Mouse (Mus musculus): ENCODE measurements around the gene Snd1.

The Snd1 gene

GRCm38 (mm10) chr6:28546943-28547342 is 72.0 kb downstream of the Snd1 start:
- no peak for DNase-seq (ENCODE audit: low spot score in 2 of 2)

- peak in 1 of 2 experiments; percentile 53 for DNase-seq (ENCODE audit: low spot score in 2 of 2)
Observed at GRCm38 (mm10) chr6:28549374-28549773, 74.4 kb downstream of the Snd1 start.

- DNase-seq (ENCODE audit: low spot score in 2 of 2), result no peak
Observed at GRCm38 (mm10) chr6:28550255-28551004, 75.5 kb downstream of the Snd1 start.

- DNase-seq (ENCODE audit: low spot score in 2 of 2), result peak in 1 of 2 experiments; percentile 62
Observed at GRCm38 (mm10) chr6:28554470-28554869, 79.5 kb downstream of the Snd1 start.

GRCm38 (mm10) chr6:28555002-28555401 is 80.1 kb downstream of the Snd1 start:
- DNase-seq (ENCODE audit: low spot score in 2 of 2), result peak in 1 of 2 experiments; percentile 52

GRCm38 (mm10) chr6:28555428-28555827 is 80.5 kb downstream of the Snd1 start:
- DNase-seq (ENCODE audit: low spot score in 2 of 2), result no peak

- no peak for DNase-seq (ENCODE audit: low spot score in 2 of 2)
Observed at GRCm38 (mm10) chr6:28557728-28558127, 82.8 kb downstream of the Snd1 start.

- no peak for DNase-seq (ENCODE audit: low spot score in 2 of 2)
Observed at GRCm38 (mm10) chr6:28559419-28559818, 84.5 kb downstream of the Snd1 start.

- DNase-seq (ENCODE audit: low spot score in 2 of 2), result no peak
Observed at GRCm38 (mm10) chr6:28561291-28561995, 86.5 kb downstream of the Snd1 start.

- no peak for DNase-seq (ENCODE audit: low spot score in 2 of 2)
Observed at GRCm38 (mm10) chr6:28562323-28563044, 87.5 kb downstream of the Snd1 start.

GRCm38 (mm10) chr6:28567978-28568377 is 93.0 kb downstream of the Snd1 start:
- DNase-seq (ENCODE audit: low spot score in 2 of 2), result no peak

- no peak for DNase-seq (ENCODE audit: low spot score in 2 of 2)
Observed at GRCm38 (mm10) chr6:28571946-28572345, 97.0 kb downstream of the Snd1 start.

- no peak for DNase-seq (ENCODE audit: low spot score in 2 of 2)
Observed at GRCm38 (mm10) chr6:28572991-28573759, 98.2 kb downstream of the Snd1 start.

GRCm38 (mm10) chr6:28576356-28577264 is 101.7 kb downstream of the Snd1 start:
- DNase-seq (ENCODE audit: low spot score in 2 of 2), result no peak

- DNase-seq (ENCODE audit: low spot score in 2 of 2), result no peak
Observed at GRCm38 (mm10) chr6:28582847-28583246, 107.9 kb downstream of the Snd1 start.

- no peak for DNase-seq (ENCODE audit: low spot score in 2 of 2)
Observed at GRCm38 (mm10) chr6:28583399-28583798, 108.5 kb downstream of the Snd1 start.

- no peak for DNase-seq (ENCODE audit: low spot score in 2 of 2)
Observed at GRCm38 (mm10) chr6:28586806-28587205, 111.9 kb downstream of the Snd1 start.

GRCm38 (mm10) chr6:28588494-28589171 is 113.7 kb downstream of the Snd1 start:
- no peak for DNase-seq (ENCODE audit: low spot score in 2 of 2)

- peak in 1 of 2 experiments; percentile 36 for DNase-seq (ENCODE audit: low spot score in 2 of 2)
Observed at GRCm38 (mm10) chr6:28592323-28592893, 117.5 kb downstream of the Snd1 start.

- no peak for DNase-seq (ENCODE audit: low spot score in 2 of 2)
Observed at GRCm38 (mm10) chr6:28593708-28594107, 118.8 kb downstream of the Snd1 start.

Data from right cerebral cortex, postnatal 36 days (tissue).